Comparison of ENCODE assay signal across 8 mouse cellular contexts in the genomic region with DNA sequence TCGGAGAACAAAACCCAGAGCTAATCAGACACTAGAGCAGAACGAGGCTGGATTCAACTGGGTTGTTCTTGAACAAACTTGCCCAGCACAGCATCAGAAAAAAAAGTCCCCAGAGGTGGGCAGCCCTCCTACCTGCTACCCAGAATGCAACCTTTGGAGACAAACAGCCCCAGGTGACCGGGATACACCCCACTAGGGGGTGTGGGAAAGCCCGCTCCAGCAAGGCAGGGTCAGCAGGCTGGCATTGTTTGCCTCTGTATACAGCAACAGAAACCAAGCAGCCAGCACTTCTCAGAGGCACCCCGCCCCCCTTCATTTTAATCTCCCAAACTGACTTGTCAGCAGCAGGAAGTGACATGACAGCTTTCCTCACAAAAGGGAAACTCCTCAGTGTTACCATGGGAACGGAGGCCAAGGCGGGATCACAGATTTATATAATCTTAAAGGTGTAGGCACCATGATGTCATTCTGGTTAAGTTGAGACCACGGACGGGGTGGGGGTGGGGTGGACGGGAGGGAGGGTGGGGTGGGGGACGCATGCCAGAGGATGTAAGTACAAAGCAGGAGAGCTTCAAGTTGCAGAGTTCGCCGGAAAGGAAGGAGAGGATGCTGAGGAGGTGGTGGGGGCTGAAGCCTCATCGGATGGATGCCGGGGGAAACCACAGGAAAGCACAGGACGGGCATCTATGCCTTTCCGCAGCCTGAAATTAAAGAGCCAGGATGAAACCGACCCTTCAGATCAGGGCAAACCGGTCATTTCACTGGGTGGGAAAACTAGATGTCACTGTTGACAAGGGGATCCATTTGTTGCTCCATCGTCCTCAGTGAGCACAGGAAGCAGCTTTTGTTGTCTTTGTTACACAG. TPM values are rescaled to one million over a fixed set of nuclear protein-coding genes. Genes with fewer than 3 reads are reported as not detected.
DNase-seq lines count a peak whose midpoint lies in the region; ATAC-seq lines count a peak whose summit lies in the region.

No protein-coding gene starts in this region.

- peak overlapping the region; percentile 59 for H3K4me2 ChIP-seq in embryonic facial prominence, embryonic 13.5 days
- peak overlapping the region; percentile 89 for H3K4me2 ChIP-seq in heart, embryonic 16.5 days (ENCODE audit: low read depth, low read length)
- H3K4me2 ChIP-seq in liver, embryonic 13.5 days, result peak overlapping the region; percentile 38

- peak overlapping the region; percentile 92 for H3K27ac ChIP-seq in embryonic facial prominence, embryonic 13.5 days
- peak overlapping the region; percentile 96 for H3K27ac ChIP-seq in heart, embryonic 16.5 days (ENCODE audit: low read length)
- peak overlapping the region; percentile 68 for H3K27ac ChIP-seq in liver, embryonic 13.5 days

- ATAC-seq in embryonic facial prominence, embryonic 13.5 days (ENCODE audit: insufficient number of reproducible peaks, insufficient read depth, low FRiP score, low TSS enrichment, low read depth), result peak; percentile 76
- peak; percentile 30; the same call in 1 of the 2 replicates for ATAC-seq in heart, embryonic 16.5 days (replicated peaks; ENCODE audit: extremely low read depth, insufficient read depth, low FRiP score)
- ATAC-seq in liver, embryonic 13.5 days (ENCODE audit: low read depth), result no peak

- H3K9me3 ChIP-seq in embryonic facial prominence, embryonic 13.5 days, result no peaks in the 10 kb centered on the region
- H3K9me3 ChIP-seq in heart, embryonic 16.5 days (replicated peaks; ENCODE audit: control insufficient read depth, low read length), result no peaks in the 10 kb centered on the region
- H3K9me3 ChIP-seq in liver, embryonic 13.5 days (replicated peaks), result no peaks in the 10 kb centered on the region

- peak overlapping the region; percentile 59 for H3K9ac ChIP-seq in embryonic facial prominence, embryonic 13.5 days
- peak overlapping the region; percentile 62 for H3K9ac ChIP-seq in heart, embryonic 16.5 days (ENCODE audit: low read length)
- peak overlapping the region; percentile 23 for H3K9ac ChIP-seq in liver, embryonic 13.5 days

- H3K27me3 ChIP-seq in embryonic facial prominence, embryonic 13.5 days, result no peaks in the 10 kb centered on the region
- no peaks in the 10 kb centered on the region for H3K27me3 ChIP-seq in heart, embryonic 16.5 days (ENCODE audit: control insufficient read depth, insufficient read depth, low read length)
- no peaks in the 10 kb centered on the region for H3K27me3 ChIP-seq in liver, embryonic 13.5 days

- 2% methylated on average over 20 of the region's 20 CpGs for WGBS in embryonic facial prominence, embryonic 13.5 days
- 4% methylated on average over 20 of the region's 20 CpGs for WGBS in heart, embryonic 16.5 days
- 7% methylated on average over 20 of the region's 20 CpGs for WGBS in liver, embryonic 13.5 days (ENCODE audit: insufficient replicate concordance)

- peaks cover 13% of the 10 kb centered on the region for H3K36me3 ChIP-seq in embryonic facial prominence, embryonic 13.5 days
- peaks cover 7% of the 10 kb centered on the region; the same call in 1 of the 2 replicates for H3K36me3 ChIP-seq in heart, embryonic 16.5 days (ENCODE audit: control insufficient read depth, insufficient read depth)
- H3K36me3 ChIP-seq in liver, embryonic 13.5 days, result peaks cover 40% of the 10 kb centered on the region

- H3K4me1 ChIP-seq in embryonic facial prominence, embryonic 13.5 days, result peaks cover 49% of the 10 kb centered on the region
- H3K4me1 ChIP-seq in heart, embryonic 16.5 days (ENCODE audit: control insufficient read depth, insufficient read depth, low read length), result peaks cover 53% of the 10 kb centered on the region
- H3K4me1 ChIP-seq in liver, embryonic 13.5 days (replicated peaks), result peaks cover 59% of the 10 kb centered on the region

- peak; percentile 95 for DNase-seq in CD4-positive, CD25-positive, alpha-beta regulatory T cell, adult 2 months (ENCODE audit: low read depth, low spot score)
- peak; percentile 63 for DNase-seq in adrenal gland, postnatal 25 days
- peak; percentile 92 to 94 for DNase-seq in kidney, postnatal 25 days
- peak; percentile 54 for DNase-seq in liver, embryonic 13.5 days
- DNase-seq in natural killer cell, adult 2 months (ENCODE audit: low spot score in 2 of 2), result peak; percentile 87 to 93
- DNase-seq in testis, postnatal 10 days (ENCODE audit: low spot score), result peak; percentile 71

- peak overlapping the region; percentile 36 for H3K4me3 ChIP-seq in embryonic facial prominence, embryonic 13.5 days
- H3K4me3 ChIP-seq in heart, embryonic 16.5 days (ENCODE audit: low read length), result peak overlapping the region; percentile 21
- H3K4me3 ChIP-seq in liver, embryonic 13.5 days (replicated peaks), result peak overlapping the region; percentile 16; the same call in 1 of the 2 replicates

RNA-seq across cellular contexts. Expression of a gene that starts 58.2 kb away (rescaled TPM):
- 138 and 168 TPM in 2 replicates for total RNA-seq in adrenal gland, postnatal 25 days (2021)
- 120 and 121 TPM in 2 replicates for polyA plus RNA-seq in embryonic facial prominence, embryonic 13.5 days (2015; fragmentation: Nextera tagmentation; extraction: Ambion mirVana)
- 82.7 and 84.9 TPM in 2 replicates for polyA plus RNA-seq in heart, embryonic 16.5 days (2015; fragmentation: Nextera tagmentation; extraction: Ambion mirVana)
- 35.2 and 37.0 TPM in 2 replicates for polyA plus RNA-seq in liver, embryonic 13.5 days (2015; fragmentation: Nextera tagmentation; extraction: Ambion mirVana)

RNA-seq across cellular contexts. Expression of a gene that starts 58.9 kb away (rescaled TPM):
- total RNA-seq in adrenal gland, postnatal 25 days (2021), result 30.8 and 37.8 TPM in 2 replicates
- 13.2 and 15.4 TPM in 2 replicates for polyA plus RNA-seq in embryonic facial prominence, embryonic 13.5 days (2015; fragmentation: Nextera tagmentation; extraction: Ambion mirVana)
- polyA plus RNA-seq in heart, embryonic 16.5 days (2015; fragmentation: Nextera tagmentation; extraction: Ambion mirVana), result 35.5 and 35.7 TPM in 2 replicates
- 22.2 and 27.8 TPM in 2 replicates for polyA plus RNA-seq in liver, embryonic 13.5 days (2015; fragmentation: Nextera tagmentation; extraction: Ambion mirVana)

Comparison
In these comparisons a context has a peak if more than half of its experiments do, and no peak if none do; other contexts are left out.
1. H3K4me2 ChIP-seq: peak in every context shown above with its lines; median percentile 89 in heart, embryonic 16.5 days; 59 in embryonic facial prominence, embryonic 13.5 days; 38 in liver, embryonic 13.5 days.